Mouse (Mus musculus) lung, postnatal 4 days (tissue): ENCODE results near the gene Tiam1.

Source experiments
- DNase-seq, 2 experiments: peaks; one replicate each; pipeline ENCODE4 v3.0.0; 2021

Tiam1 gene

GRCm38 (mm10) chr16:89773657-89774552, 369.7 kb downstream of the Tiam1 start:
- peak; percentile 76 to 90 for DNase-seq

- no peak for DNase-seq
Measured at GRCm38 (mm10) chr16:89765919-89766318, 377.6 kb downstream of the Tiam1 start.

GRCm38 (mm10) chr16:89765470-89765869, 378.1 kb downstream of the Tiam1 start:
- no peak for DNase-seq

GRCm38 (mm10) chr16:89763812-89764211, 379.8 kb downstream of the Tiam1 start:
- no peak for DNase-seq

GRCm38 (mm10) chr16:89762523-89762922, 381.0 kb downstream of the Tiam1 start:
- DNase-seq, result no peak

- DNase-seq, result peak in 1 of 2 experiments; percentile 9
Measured at GRCm38 (mm10) chr16:89762096-89762495, 381.5 kb downstream of the Tiam1 start.

GRCm38 (mm10) chr16:89757384-89757783, 386.2 kb downstream of the Tiam1 start:
- DNase-seq, result no peak

- no peak for DNase-seq
Measured at GRCm38 (mm10) chr16:89754709-89755108, 388.9 kb downstream of the Tiam1 start.

- peak in 1 of 2 experiments; percentile 19 for DNase-seq
Measured at GRCm38 (mm10) chr16:89747864-89748263, 395.7 kb downstream of the Tiam1 start.

GRCm38 (mm10) chr16:89739559-89739958, 404.0 kb downstream of the Tiam1 start:
- DNase-seq, result no peak

GRCm38 (mm10) chr16:89738963-89739362, 404.6 kb downstream of the Tiam1 start:
- DNase-seq, result no peak
